Mouse (Mus musculus) heart, postnatal 0 days (tissue): ENCODE measurements at regions not wholly inside any gene's neighbourhood (a gene's known extent, or its start where the extent isn't known, plus 50 kb on each side); places are given as distances from the start of the nearest gene placed in this dataset.

Experiments used
- ATAC-seq: fragments of 200-750 bp; cut with Nextera tagmentation; 2 replicates; pipeline ENCODE4 v1.8.0; 2017; ENCODE audit warnings: low read depth, moderate number of reproducible peaks, moderate library complexity; ENCODE audit not compliant: insufficient read depth
- DNase-seq: peaks from one replicate; pipeline ENCODE4 v3.0.0-alpha.2; 2016; ENCODE audit warnings: low spot score
- H3K27ac ChIP-seq: fragments of 300-500 bp; sonication (generic); 2 replicates; pipeline ENCODE4 v1.5.1; 2014; ENCODE audit warnings: low read depth, mild to moderate bottlenecking
- H3K27me3 ChIP-seq: fragments of 300-500 bp; sonication (generic); 2 replicates; pipeline ENCODE4 v1.6.1; 2014; ENCODE audit warnings: low read length, mixed read lengths; ENCODE audit not compliant: control insufficient read depth, insufficient read depth
- H3K36me3 ChIP-seq: fragments of 300-500 bp; sonication (generic); replicated peaks from 2 replicates; pipeline ENCODE4 v1.6.1; 2014; ENCODE audit warnings: low read length, mixed read lengths; ENCODE audit not compliant: control insufficient read depth, insufficient read depth
- H3K4me1 ChIP-seq: fragments of 300-500 bp; sonication (generic); 2 replicates; pipeline ENCODE4 v1.6.1; 2014; ENCODE audit warnings: antibody characterized with exemption; ENCODE audit not compliant: control insufficient read depth, insufficient read depth
- H3K4me2 ChIP-seq: fragments of 300-500 bp; sonication (generic); 2 replicates; pipeline ENCODE4 v1.6.1; 2014; ENCODE audit warnings: low read depth, mild to moderate bottlenecking, low read length, moderate library complexity
- H3K4me3 ChIP-seq: fragments of 300-500 bp; sonication (generic); 2 replicates; pipeline ENCODE4 v1.5.1; 2014; ENCODE audit warnings: low read depth, low read length
- H3K9ac ChIP-seq: fragments of 300-500 bp; sonication (generic); replicated peaks from 2 replicates; pipeline ENCODE4 v1.6.1; 2014; ENCODE audit warnings: low read depth, low read length, mixed read lengths
- H3K9me3 ChIP-seq: fragments of 300-500 bp; sonication (generic); replicated peaks from 2 replicates; pipeline ENCODE4 v1.6.1; 2016; ENCODE audit warnings: low read length; ENCODE audit not compliant: control insufficient read depth
- CTCF ChIP-seq: IDR thresholded peaks from 2 replicates; pipeline ENCODE4 v1.5.1; 2016; ENCODE audit warnings: antibody characterized with exemption, control low read depth, low read depth
- EP300 ChIP-seq: IDR thresholded peaks from 2 replicates; pipeline ENCODE4 v1.6.1; 2016; ENCODE audit warnings: antibody characterized with exemption, low read depth
- WGBS: fragments of 180-500 bp; shearing (Covaris S2); extraction: QIAGEN DNeasy Blood & Tissue Kit; methylation state at CpG from one replicate; pipeline ENCODE4 v1.1.7; 2014; 5-methylcytosine and 5-hydroxymethylcytosine counted together

GRCm38 (mm10) chr10:95124476-95124875 lies 179.8 kb upstream of the Plxnc1 start:
- TF ChIP-seq EP300 (no peak), CTCF (no peak)
- Histone ChIP-seq H3K4me3 (no peak overlapping the region), H3K9ac (no peak overlapping the region), H3K9me3 (no peaks in the 10 kb centered on the region), H3K36me3 (no peaks in the 10 kb centered on the region), H3K4me1 (no peaks in the 10 kb centered on the region; the same call in 1 of the 2 replicates), H3K4me2 (no peak overlapping the region), H3K27me3 (no peaks in the 10 kb centered on the region), H3K27ac (no peak overlapping the region)
- 84% methylated on average over 2 of the region's 2 CpGs for WGBS
- ATAC-seq = no peak
- DNase-seq = no peak

GRCm38 (mm10) chr10:95120007-95120406 lies 175.4 kb upstream of the Plxnc1 start:
- Histone ChIP-seq H3K27me3 (no peaks in the 10 kb centered on the region), H3K4me1 (peaks cover 30% of the 10 kb centered on the region), H3K9ac (no peak overlapping the region), H3K9me3 (no peaks in the 10 kb centered on the region), H3K4me2 (no peak overlapping the region), H3K27ac (no peak overlapping the region), H3K4me3 (no peak overlapping the region), H3K36me3 (no peaks in the 10 kb centered on the region)
- 92% methylated on average over 4 of the region's 4 CpGs for WGBS
- DNase-seq (no peak), ATAC-seq (no peak)
- TF ChIP-seq EP300 (no peak), CTCF (no peak)

GRCm38 (mm10) chr10:95118786-95119351 lies 174.2 kb upstream of the Plxnc1 start:
- no peak overlapping the region for H3K4me3 ChIP-seq
- peak; percentile 25; the same call in 1 of the 2 replicates for ATAC-seq
- no peak overlapping the region for H3K4me2 ChIP-seq
- peaks cover 30% of the 10 kb centered on the region for H3K4me1 ChIP-seq
- no peaks in the 10 kb centered on the region for H3K36me3 ChIP-seq
- no peak overlapping the region for H3K9ac ChIP-seq
- WGBS = 38% methylated on average over 8 of the region's 8 CpGs
- H3K27me3 ChIP-seq = no peaks in the 10 kb centered on the region
- no peak for DNase-seq
- H3K9me3 ChIP-seq = no peaks in the 10 kb centered on the region
- peak overlapping the region; percentile 0; the same call in 1 of the 2 replicates for H3K27ac ChIP-seq
- TF ChIP-seq EP300 (no peak), CTCF (no peak)

GRCm38 (mm10) chr10:95117731-95118212 lies 173.1 kb upstream of the Plxnc1 start:
- peaks cover 30% of the 10 kb centered on the region for H3K4me1 ChIP-seq
- H3K4me3 ChIP-seq = no peak overlapping the region
- no peaks in the 10 kb centered on the region for H3K36me3 ChIP-seq
- DNase-seq (no peak), ATAC-seq (no peak; the same call in 1 of the 2 replicates)
- TF ChIP-seq EP300 = no peak
- TF ChIP-seq CTCF = no peak
- H3K9ac ChIP-seq = no peak overlapping the region
- H3K9me3 ChIP-seq = no peaks in the 10 kb centered on the region
- H3K27me3 ChIP-seq = no peaks in the 10 kb centered on the region
- H3K4me2 ChIP-seq = 0 out of 2 replicates have a peak overlapping the region, but pooled peaks have one; percentile 16
- peak overlapping the region; percentile 85 for H3K27ac ChIP-seq
- 12% methylated on average over 3 of the region's 3 CpGs for WGBS

- peaks cover 30% of the 10 kb centered on the region for H3K4me1 ChIP-seq
- TF ChIP-seq EP300 (peak; percentile 88), CTCF (no peak)
- no peaks in the 10 kb centered on the region for H3K36me3 ChIP-seq
- H3K9me3 ChIP-seq = no peaks in the 10 kb centered on the region
- H3K27me3 ChIP-seq = no peaks in the 10 kb centered on the region
- H3K9ac ChIP-seq = no peak overlapping the region
- peak overlapping the region; percentile 85 for H3K27ac ChIP-seq
- ATAC-seq = peak; percentile 72
- WGBS = 13% methylated on average over 6 of the region's 6 CpGs
- DNase-seq = peak; percentile 81
- no peak overlapping the region for H3K4me3 ChIP-seq
- H3K4me2 ChIP-seq = 0 out of 2 replicates have a peak overlapping the region, but pooled peaks have one; percentile 16
Observed at GRCm38 (mm10) chr10:95117041-95117730, 172.6 kb upstream of the Plxnc1 start.
